Mouse (Mus musculus) embryo, embryonic 10 days (tissue): ENCODE data around the gene Fbrsl1.
A peak's percentile ranks its signal among the peaks of the same experiment; 100 is the strongest.

Experiments
- DNase-seq: peaks from one replicate; pipeline ENCODE4 v3.0.0-alpha.2; 2015; ENCODE audit warnings: low spot score

Gene Fbrsl1

GRCm38 (mm10) chr5:110362813-110363178 lies 85.5 kb downstream of the Fbrsl1 start:
- DNase-seq: peak; percentile 64

GRCm38 (mm10) chr5:110361465-110361864 lies 86.8 kb downstream of the Fbrsl1 start:
- no peak for DNase-seq

- peak; percentile 86 for DNase-seq
Observed at GRCm38 (mm10) chr5:110357531-110358179, 90.6 kb downstream of the Fbrsl1 start.

GRCm38 (mm10) chr5:110354716-110355115 lies 93.6 kb downstream of the Fbrsl1 start:
- DNase-seq: peak; percentile 70

- no peak for DNase-seq
Observed at GRCm38 (mm10) chr5:110347006-110347405, 101.3 kb downstream of the Fbrsl1 start.

GRCm38 (mm10) chr5:110345553-110345952 lies 102.8 kb downstream of the Fbrsl1 start:
- no peak for DNase-seq

- no peak for DNase-seq
Observed at GRCm38 (mm10) chr5:110344524-110344923, 103.8 kb downstream of the Fbrsl1 start, which contains the start of gene Lrcol1. Lrcol1 (plus strand) TSS chr5:110344730.

- peak; percentile 57 for DNase-seq
Observed at GRCm38 (mm10) chr5:110342648-110343284, 105.5 kb downstream of the Fbrsl1 start, which contains the start of gene P2rx2. P2rx2 (minus strand) TSS chr5:110343212.

GRCm38 (mm10) chr5:110338792-110339191 lies 109.5 kb downstream of the Fbrsl1 start:
- DNase-seq: no peak

GRCm38 (mm10) chr5:110330508-110330907 lies 117.8 kb downstream of the Fbrsl1 start:
- DNase-seq: no peak

GRCm38 (mm10) chr5:110313127-110313526 lies 135.2 kb downstream of the Fbrsl1 start:
- no peak for DNase-seq
